Mouse (Mus musculus): Measurements from ENCODE around the gene Colca2.
A peak's percentile ranks its signal among the peaks of the same experiment; 100 is the strongest.

The Colca2 gene

GRCm38 (mm10) chr9:51278500-51279381 is at the start of gene Colca2:
Colca2 (minus strand) TSS chr9:51278569.
- DNase-seq (ENCODE audit: low read depth): peak; percentile 67

GRCm38 (mm10) chr9:51327555-51327903 is 49.2 kb upstream of the Colca2 start:
- DNase-seq (ENCODE audit: low read depth): no peak

GRCm38 (mm10) chr9:51326619-51327554 is 48.5 kb upstream of the Colca2 start:
- no peak for DNase-seq (ENCODE audit: low read depth)

GRCm38 (mm10) chr9:51324406-51325065 is 46.2 kb upstream of the Colca2 start:
- no peak for DNase-seq (ENCODE audit: low read depth)

- DNase-seq (ENCODE audit: low read depth): no peak
These were observed 41.7 kb upstream of the Colca2 start for GRCm38 (mm10) chr9:51320096-51320495.

- no peak for DNase-seq (ENCODE audit: low read depth)
These were observed 39.9 kb upstream of the Colca2 start for GRCm38 (mm10) chr9:51318246-51318645.

- DNase-seq (ENCODE audit: low read depth): no peak
These were observed 39.0 kb upstream of the Colca2 start for GRCm38 (mm10) chr9:51317322-51317721.

- DNase-seq (ENCODE audit: low read depth): no peak
These were observed 37.2 kb upstream of the Colca2 start for GRCm38 (mm10) chr9:51315402-51316063.

- no peak for DNase-seq (ENCODE audit: low read depth)
These were observed 34.4 kb upstream of the Colca2 start for GRCm38 (mm10) chr9:51312554-51313317.

- DNase-seq (ENCODE audit: low read depth): no peak
These were observed 32.1 kb upstream of the Colca2 start for GRCm38 (mm10) chr9:51310515-51310914.

GRCm38 (mm10) chr9:51306351-51306750 is 28.0 kb upstream of the Colca2 start:
- no peak for DNase-seq (ENCODE audit: low read depth)

GRCm38 (mm10) chr9:51305146-51305545 is 26.8 kb upstream of the Colca2 start:
- DNase-seq (ENCODE audit: low read depth): peak; percentile 45

GRCm38 (mm10) chr9:51303980-51304379 is 25.6 kb upstream of the Colca2 start:
- no peak for DNase-seq (ENCODE audit: low read depth)

- DNase-seq (ENCODE audit: low read depth): peak; percentile 15
These were observed 15.2 kb upstream of the Colca2 start for GRCm38 (mm10) chr9:51293541-51293940.

GRCm38 (mm10) chr9:51292674-51293073 is 14.3 kb upstream of the Colca2 start:
- peak; percentile 74 for DNase-seq (ENCODE audit: low read depth)

- DNase-seq (ENCODE audit: low read depth): no peak
These were observed 12.6 kb upstream of the Colca2 start for GRCm38 (mm10) chr9:51290980-51291379.

- DNase-seq (ENCODE audit: low read depth): peak; percentile 46
These were observed 7.7 kb upstream of the Colca2 start for GRCm38 (mm10) chr9:51286079-51286478.

- DNase-seq (ENCODE audit: low read depth): no peak
These were observed 403 bp downstream of the Colca2 start for GRCm38 (mm10) chr9:51277834-51278498.

GRCm38 (mm10) chr9:51274678-51275077 is 3.7 kb downstream of the Colca2 start:
- DNase-seq (ENCODE audit: low read depth): no peak

GRCm38 (mm10) chr9:51273581-51274154 is 4.7 kb downstream of the Colca2 start:
- no peak for DNase-seq (ENCODE audit: low read depth)

All from fibroblast of lung, adult 2 months (primary cell).